Mouse (Mus musculus) kidney, embryonic 16.5 days (tissue): ENCODE results near the gene Dynll1. TPM values are rescaled to one million over a fixed set of nuclear protein-coding genes. Genes with fewer than 3 reads are reported as not detected.

ENCODE experiments used
- ATAC-seq: fragments of 200-750 bp; cut with Nextera tagmentation; 2 replicates; pipeline ENCODE4 v1.8.0; 2017; ENCODE audit warnings: moderate TSS enrichment; ENCODE audit not compliant: low FRiP score, low TSS enrichment
- H3K27ac ChIP-seq: fragments of 300-500 bp; sonication (generic); 2 replicates; pipeline ENCODE4 v1.5.1; 2014; ENCODE audit warnings: low read length
- H3K27me3 ChIP-seq: fragments of 300-500 bp; sonication (generic); 2 replicates; pipeline ENCODE4 v1.6.1; 2014; ENCODE audit warnings: low read length, control low read depth, mixed read lengths; ENCODE audit not compliant: insufficient read depth
- H3K36me3 ChIP-seq: fragments of 300-500 bp; sonication (generic); 2 replicates; pipeline ENCODE4 v1.6.1; 2014; ENCODE audit warnings: low read length, control low read depth, mixed read lengths; ENCODE audit not compliant: insufficient read depth
- H3K4me1 ChIP-seq: fragments of 300-500 bp; sonication (generic); 2 replicates; pipeline ENCODE4 v1.6.1; 2014; ENCODE audit warnings: low read length, control low read depth, mixed read lengths; ENCODE audit not compliant: insufficient read depth
- H3K4me2 ChIP-seq: fragments of 300-500 bp; sonication (generic); replicated peaks from 2 replicates; pipeline ENCODE4 v1.6.1; 2014; ENCODE audit warnings: low read depth, low read length
- H3K4me3 ChIP-seq: fragments of 300-500 bp; sonication (generic); 2 replicates; pipeline ENCODE4 v1.5.1; 2014; ENCODE audit warnings: mild to moderate bottlenecking, low read length
- H3K9ac ChIP-seq: fragments of 300-500 bp; sonication (generic); replicated peaks from 2 replicates; pipeline ENCODE4 v1.6.1; 2014; ENCODE audit warnings: low read length
- H3K9me3 ChIP-seq: fragments of 300-500 bp; sonication (generic); 2 replicates; pipeline ENCODE4 v1.6.1; 2016; ENCODE audit warnings: low read length, control low read depth
- WGBS: fragments of 180-500 bp; shearing (Covaris S2); extraction: QIAGEN DNeasy Blood & Tissue Kit; methylation state at CpG from one replicate; pipeline ENCODE4 v1.1.7; 2014; 5-methylcytosine and 5-hydroxymethylcytosine counted together
- polyA plus RNA-seq: library from polyadenylated mRNA; unstranded; fragments of >200 nt; fragmentation: Nextera tagmentation; extraction: Ambion mirVana; gene quantifications from 2 replicates; pipeline ENCODE4 v1.2.1, GENCODE M21; 2015

Gene Dynll1
- polyA plus RNA-seq, 1 experiment from 2014 or later, result 1,634 TPM

DNA sequence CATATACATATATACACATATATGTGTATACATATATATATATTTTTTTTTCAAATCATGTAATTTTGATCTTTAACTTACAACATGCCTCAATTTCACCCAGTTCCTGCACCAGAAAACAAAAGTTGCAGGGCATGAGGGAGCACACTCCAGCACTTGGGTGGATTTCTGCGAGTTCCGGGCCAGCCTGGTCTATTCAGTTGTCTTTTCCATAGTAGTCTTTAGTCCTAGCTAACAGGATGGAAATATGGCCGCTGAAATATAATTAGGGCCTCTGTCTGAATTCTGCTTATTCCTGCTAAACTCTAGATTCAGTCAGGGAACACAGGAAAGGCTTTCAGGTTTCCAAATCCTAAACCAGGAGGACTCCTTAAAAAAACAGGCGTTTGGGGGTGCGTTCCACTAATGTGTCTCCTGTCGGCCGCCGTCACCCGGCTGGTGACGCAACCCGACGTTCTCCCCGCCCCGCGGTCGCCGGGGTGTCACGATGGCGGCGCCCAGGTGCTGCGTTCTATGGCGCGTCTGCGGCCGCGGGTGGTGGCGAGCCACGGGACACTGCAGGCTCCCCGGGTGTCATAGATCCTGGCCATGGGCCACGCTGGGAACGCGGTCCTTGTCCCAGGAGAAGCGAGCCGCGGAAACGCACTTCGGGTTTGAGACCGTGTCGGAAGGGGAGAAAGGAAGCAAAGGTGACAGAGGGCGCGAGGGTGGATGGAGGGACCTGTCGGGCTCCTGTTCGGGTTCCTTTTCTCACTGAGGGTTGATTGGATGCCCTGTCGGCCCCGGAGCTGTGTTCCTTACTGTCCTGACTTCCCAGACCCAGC lies 21.4 kb downstream of the Dynll1 start, which contains the start of gene Coq5:
Gene Coq5, plus strand, starts transcription at position 441 of the 824 bp plus-strand sequence.
- peaks cover 9% of the 10 kb centered on the region for H3K4me1 ChIP-seq
- peak within 1 kb of the TSS; percentile 70 for H3K4me2 ChIP-seq
- H3K27me3 ChIP-seq, result no peaks in the 10 kb centered on the region
- peak within 1 kb of the TSS; percentile 90 for H3K9ac ChIP-seq
- no peaks in the 10 kb centered on the region for H3K9me3 ChIP-seq
- 3% methylated on average over 45 of the region's 45 CpGs for WGBS
- peak; percentile 68 for ATAC-seq
- peak within 1 kb of the TSS; percentile 90 for H3K4me3 ChIP-seq
- H3K27ac ChIP-seq, result 0 out of 2 replicates have a peak within 1 kb of the TSS, but pooled peaks have one; percentile 28
- peaks cover 8% of the 10 kb centered on the region; the same call in 1 of the 2 replicates for H3K36me3 ChIP-seq

DNA sequence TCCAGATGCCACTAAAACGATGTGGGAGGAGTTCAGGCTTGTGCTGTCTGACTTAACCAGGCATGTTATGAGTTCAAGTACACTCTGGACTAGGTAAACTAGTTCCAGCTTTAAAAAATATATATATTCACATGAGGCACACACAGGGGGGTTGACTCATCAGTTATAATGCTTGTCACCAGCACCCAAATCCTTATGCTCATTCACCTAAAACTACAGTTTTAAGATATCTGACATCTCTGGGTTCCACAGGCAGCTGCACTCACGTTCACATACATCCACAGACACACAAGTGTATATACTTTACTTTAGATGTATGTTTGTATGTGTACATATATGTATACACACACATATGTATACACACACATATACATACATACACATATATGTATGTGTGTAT lies 22.0 kb downstream of the Dynll1 start:
- no peaks in the 10 kb centered on the region for H3K9me3 ChIP-seq
- H3K4me3 ChIP-seq, result no peak overlapping the region
- 58% methylated on average over 2 of the region's 2 CpGs for WGBS
- no peak for ATAC-seq
- H3K4me2 ChIP-seq, result no peak overlapping the region
- peaks cover 2% of the 10 kb centered on the region; the same call in 1 of the 2 replicates for H3K36me3 ChIP-seq
- no peak overlapping the region for H3K9ac ChIP-seq
- no peaks in the 10 kb centered on the region for H3K27me3 ChIP-seq
- no peak overlapping the region for H3K27ac ChIP-seq
- H3K4me1 ChIP-seq, result peaks cover 9% of the 10 kb centered on the region

DNA sequence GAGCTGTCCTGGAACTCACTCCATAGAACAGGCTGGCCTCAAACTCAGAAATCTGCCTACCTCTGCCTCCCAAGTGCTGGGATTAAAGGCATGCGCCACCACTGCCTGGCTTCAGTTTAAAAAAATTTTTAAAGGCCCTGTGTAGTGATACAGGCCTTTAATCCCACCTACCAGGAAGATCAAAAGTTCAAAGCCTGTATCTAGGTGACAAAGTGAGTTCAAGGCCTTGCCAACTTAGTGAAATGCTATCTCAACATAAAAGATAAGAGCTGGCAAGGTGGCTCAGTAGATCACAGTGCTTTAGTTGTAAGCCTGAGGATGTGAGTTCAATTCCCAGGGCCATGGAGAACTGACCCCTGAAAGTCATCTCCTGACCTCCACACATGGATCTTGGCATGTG lies 22.7 kb downstream of the Dynll1 start:
- Histone ChIP-seq H3K27ac (no peak overlapping the region), H3K9ac (no peak overlapping the region), H3K4me3 (no peak overlapping the region), H3K4me2 (no peak overlapping the region), H3K36me3 (no peaks in the 10 kb centered on the region), H3K27me3 (no peaks in the 10 kb centered on the region), H3K9me3 (no peaks in the 10 kb centered on the region), H3K4me1 (peaks cover 15% of the 10 kb centered on the region)
- no peak for ATAC-seq
- 82% methylated on average over 1 of the region's 1 CpGs for WGBS

- H3K4me2 ChIP-seq, result no peak overlapping the region
- H3K9me3 ChIP-seq, result no peaks in the 10 kb centered on the region
- WGBS, result 39% methylated on average over 14 of the region's 14 CpGs
- H3K4me1 ChIP-seq, result peaks cover 20% of the 10 kb centered on the region
- no peak overlapping the region for H3K27ac ChIP-seq
- no peak for ATAC-seq
- no peaks in the 10 kb centered on the region for H3K36me3 ChIP-seq
- no peak overlapping the region for H3K9ac ChIP-seq
- no peak overlapping the region for H3K4me3 ChIP-seq
- H3K27me3 ChIP-seq, result no peaks in the 10 kb centered on the region
Measured at GRCm38 (mm10) chr5:115275998-115276397, 24.8 kb downstream of the Dynll1 start.

- H3K9ac ChIP-seq, result no peak overlapping the region
- ATAC-seq, result no peak
- 82% methylated on average over 1 of the region's 1 CpGs for WGBS
- H3K27me3 ChIP-seq, result no peaks in the 10 kb centered on the region
- no peak overlapping the region for H3K4me3 ChIP-seq
- H3K4me1 ChIP-seq, result peaks cover 24% of the 10 kb centered on the region
- no peak overlapping the region for H3K27ac ChIP-seq
- no peak overlapping the region for H3K4me2 ChIP-seq
- no peaks in the 10 kb centered on the region; the same call in 1 of the 2 replicates for H3K36me3 ChIP-seq
- no peaks in the 10 kb centered on the region for H3K9me3 ChIP-seq
Measured at GRCm38 (mm10) chr5:115274771-115275170, 26.0 kb downstream of the Dynll1 start.

DNA sequence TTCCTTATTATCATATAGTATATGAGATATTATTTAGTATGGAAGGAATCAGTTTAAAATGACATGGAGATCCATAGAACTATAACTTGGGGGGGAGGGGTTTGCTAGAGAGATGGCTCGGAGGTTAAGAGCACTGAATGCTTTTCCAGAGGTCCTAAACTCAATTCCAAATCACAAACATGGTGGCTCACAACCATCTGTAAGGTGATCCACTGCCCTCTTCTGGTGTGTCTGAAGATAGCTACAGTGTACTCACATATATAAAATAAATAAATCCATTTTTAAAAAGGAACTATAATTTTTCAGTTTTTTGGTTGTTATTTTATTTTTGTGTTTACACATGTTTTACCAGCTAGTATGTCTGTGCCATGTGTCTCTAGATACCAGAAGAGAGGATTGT lies 26.4 kb downstream of the Dynll1 start:
- 53% methylated on average over 1 of the region's 1 CpGs for WGBS
- Histone ChIP-seq H3K4me3 (no peak overlapping the region), H3K27ac (no peak overlapping the region), H3K9ac (no peak overlapping the region), H3K4me1 (peaks cover 28% of the 10 kb centered on the region), H3K36me3 (no peaks in the 10 kb centered on the region; the same call in 1 of the 2 replicates), H3K27me3 (no peaks in the 10 kb centered on the region), H3K4me2 (no peak overlapping the region), H3K9me3 (no peaks in the 10 kb centered on the region)
- ATAC-seq, result no peak

DNA sequence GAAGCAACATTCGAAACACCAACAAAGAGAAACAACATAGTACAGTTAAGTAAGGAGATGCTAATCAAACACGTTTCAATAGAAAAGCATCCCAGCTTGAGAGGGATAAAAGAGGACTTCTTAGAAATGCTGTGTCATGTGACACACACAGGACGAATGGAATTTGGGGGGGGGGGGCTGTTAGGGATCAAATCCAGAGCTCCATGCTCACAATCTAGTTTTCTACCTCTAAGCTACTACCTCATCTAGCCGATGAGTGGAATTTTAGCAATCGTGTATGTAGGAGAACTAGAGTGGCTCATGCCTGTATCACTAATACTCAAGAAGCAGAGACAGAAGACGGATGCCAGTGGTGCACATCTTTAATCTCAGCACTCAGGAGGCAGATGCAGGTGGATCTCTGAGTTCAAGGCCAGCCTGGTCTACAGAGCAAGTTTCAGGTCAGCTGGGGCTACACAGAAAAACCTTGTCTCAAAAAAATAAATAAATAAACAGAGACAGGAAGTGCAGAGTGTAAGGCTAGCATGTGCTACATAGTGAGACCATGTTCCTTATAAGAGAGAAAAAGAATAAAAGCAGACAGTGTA lies 27.2 kb downstream of the Dynll1 start:
- H3K4me2 ChIP-seq, result peak overlapping the region; percentile 60; the same call in 1 of the 2 replicates
- H3K36me3 ChIP-seq, result no peaks in the 10 kb centered on the region; the same call in 1 of the 2 replicates
- H3K4me3 ChIP-seq, result 0 out of 2 replicates have a peak overlapping the region, but pooled peaks have one; percentile 80
- 78% methylated on average over 6 of the region's 6 CpGs for WGBS
- no peak overlapping the region for H3K27ac ChIP-seq
- no peak overlapping the region for H3K9ac ChIP-seq
- peaks cover 34% of the 10 kb centered on the region for H3K4me1 ChIP-seq
- no peak for ATAC-seq
- no peaks in the 10 kb centered on the region for H3K27me3 ChIP-seq
- H3K9me3 ChIP-seq, result no peaks in the 10 kb centered on the region

- Histone ChIP-seq H3K4me3 (peak within 1 kb of the TSS; percentile 80), H3K36me3 (no peaks in the 10 kb centered on the region; the same call in 1 of the 2 replicates), H3K4me2 (peak within 1 kb of the TSS; percentile 78), H3K27ac (peak within 1 kb of the TSS; percentile 69), H3K9ac (peak within 1 kb of the TSS; percentile 91), H3K4me1 (peaks cover 40% of the 10 kb centered on the region), H3K9me3 (no peaks in the 10 kb centered on the region), H3K27me3 (no peaks in the 10 kb centered on the region)
- ATAC-seq, result peak; percentile 79
- WGBS, result 15% methylated on average over 26 of the region's 26 CpGs
Measured at GRCm38 (mm10) chr5:115272812-115273548, 27.8 kb downstream of the Dynll1 start, which contains the start of gene Rnf10. Gene Rnf10, minus strand, starts transcription at chr5:115272898.

DNA sequence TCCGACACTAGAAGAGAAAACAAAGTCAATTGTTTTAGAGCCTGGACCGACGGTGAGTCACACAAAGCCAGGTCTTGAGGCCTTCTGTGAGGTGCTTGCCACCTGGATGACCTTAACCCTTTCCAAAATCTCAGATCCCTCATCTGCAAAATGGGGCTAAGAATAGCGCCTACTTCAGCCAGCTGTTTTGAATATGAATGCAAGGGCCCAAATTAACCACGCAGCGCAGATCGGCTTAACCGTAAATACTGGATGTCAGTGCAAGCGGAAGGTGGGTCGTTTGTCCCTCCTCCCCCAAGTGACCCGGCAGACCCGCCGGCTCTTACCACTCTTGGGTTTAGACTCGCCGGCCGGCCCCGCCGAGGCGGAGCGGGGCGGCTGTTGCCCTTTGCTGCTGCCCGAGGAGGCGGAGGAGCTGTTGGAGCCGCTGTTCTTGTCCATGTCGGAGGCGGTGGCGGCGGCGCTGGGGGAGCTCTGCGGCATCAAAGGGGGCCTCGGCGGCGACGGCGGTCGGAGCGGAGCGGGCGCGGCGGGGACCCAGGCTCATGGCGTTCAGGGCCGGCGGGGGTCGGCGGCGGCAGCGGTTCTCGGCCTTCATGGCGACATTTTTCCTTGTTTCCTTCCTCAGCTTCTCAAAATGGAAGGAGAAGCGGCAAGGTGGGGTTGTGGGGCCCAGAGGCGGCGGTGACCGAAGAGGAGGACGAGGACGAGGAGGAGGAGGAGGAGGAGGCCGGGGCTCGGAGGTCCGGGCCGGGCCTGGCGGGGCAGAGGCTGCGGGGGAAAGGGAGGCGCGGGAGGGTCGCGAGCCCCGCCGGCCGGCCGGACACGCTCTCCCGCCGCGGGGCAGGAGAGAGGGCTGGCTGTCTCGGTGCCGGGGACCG lies 28.6 kb downstream of the Dynll1 start:
- WGBS, result under 1% methylated on average over 70 of the region's 77 CpGs

More for the DNA sequence above, 28.6 kb downstream of the Dynll1 start:
- H3K4me3 ChIP-seq, result peak overlapping the region; percentile 80
- H3K27me3 ChIP-seq, result no peaks in the 10 kb centered on the region
- H3K9ac ChIP-seq, result peak overlapping the region; percentile 91
- H3K27ac ChIP-seq, result peak overlapping the region; percentile 65
- H3K9me3 ChIP-seq, result no peaks in the 10 kb centered on the region
- peak; percentile 71; the same call in 1 of the 2 replicates for ATAC-seq
- H3K4me2 ChIP-seq, result peak overlapping the region; percentile 78
- peaks cover 41% of the 10 kb centered on the region for H3K4me1 ChIP-seq
- no peaks in the 10 kb centered on the region; the same call in 1 of the 2 replicates for H3K36me3 ChIP-seq
